Mouse (Mus musculus) ovary, postnatal 14 days (tissue): Measurements from ENCODE around the gene A430005L14Rik.
"Not testable (repeated sequence)": the region's sequence is repeated elsewhere in the genome, so short reads cannot be mapped to it uniquely, and the experiment has no call there.

Source experiments
- DNase-seq: peaks from one replicate; pipeline ENCODE4 v3.0.0; 2022; ENCODE audit warnings: low spot score

A430005L14Rik gene

DNA sequence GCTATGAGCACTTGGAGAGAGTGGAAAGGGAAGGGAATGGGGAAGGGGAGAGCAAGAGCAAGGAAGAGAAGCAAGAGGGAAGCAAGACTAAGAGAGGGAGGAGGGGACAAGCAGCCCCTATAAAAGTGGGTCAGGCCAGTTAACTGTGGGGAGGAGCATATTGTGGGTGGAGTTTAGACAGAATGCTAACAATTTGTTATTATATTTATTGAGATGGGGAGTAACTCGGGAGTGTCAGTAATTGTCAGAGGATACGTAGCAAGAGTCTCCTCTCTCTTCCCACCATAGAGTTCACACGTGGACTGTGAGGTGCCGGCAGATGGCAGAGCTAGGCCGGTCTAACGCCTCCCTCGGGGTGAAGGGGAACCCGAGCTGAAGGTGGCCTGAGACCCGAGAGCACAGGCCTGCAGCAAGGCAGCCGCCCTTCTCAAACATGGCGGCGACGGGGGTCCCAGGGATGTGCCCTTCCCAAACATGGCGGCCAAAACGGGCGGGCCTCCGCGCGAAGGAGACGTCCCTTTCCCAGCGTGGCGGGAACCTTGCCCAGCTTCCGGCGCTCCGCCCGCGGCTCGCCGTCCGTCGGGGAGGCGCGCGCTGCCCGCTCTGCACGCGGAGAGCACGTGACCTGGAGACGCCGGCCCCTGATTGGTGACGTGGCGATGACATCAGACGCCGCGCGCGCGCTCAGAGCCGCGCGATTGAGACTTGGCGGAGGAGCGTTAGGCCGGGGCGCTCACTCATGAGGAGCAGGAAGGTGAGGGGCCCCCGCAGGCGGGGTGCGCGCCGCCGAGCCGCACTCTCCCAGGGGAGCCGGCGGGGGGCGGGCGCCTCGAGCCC, at the start of gene A430005L14Rik:
A430005L14Rik (plus strand) TSS at position 669 of the 837 bp plus-strand sequence.
- DNase-seq, result peak; percentile 96

GRCm38 (mm10) chr4:153907573-153907972, 49.5 kb upstream of the A430005L14Rik start:
- peak; percentile 26 for DNase-seq

- no peak for DNase-seq
Observed at GRCm38 (mm10) chr4:153913635-153914034, 43.4 kb upstream of the A430005L14Rik start.

DNA sequence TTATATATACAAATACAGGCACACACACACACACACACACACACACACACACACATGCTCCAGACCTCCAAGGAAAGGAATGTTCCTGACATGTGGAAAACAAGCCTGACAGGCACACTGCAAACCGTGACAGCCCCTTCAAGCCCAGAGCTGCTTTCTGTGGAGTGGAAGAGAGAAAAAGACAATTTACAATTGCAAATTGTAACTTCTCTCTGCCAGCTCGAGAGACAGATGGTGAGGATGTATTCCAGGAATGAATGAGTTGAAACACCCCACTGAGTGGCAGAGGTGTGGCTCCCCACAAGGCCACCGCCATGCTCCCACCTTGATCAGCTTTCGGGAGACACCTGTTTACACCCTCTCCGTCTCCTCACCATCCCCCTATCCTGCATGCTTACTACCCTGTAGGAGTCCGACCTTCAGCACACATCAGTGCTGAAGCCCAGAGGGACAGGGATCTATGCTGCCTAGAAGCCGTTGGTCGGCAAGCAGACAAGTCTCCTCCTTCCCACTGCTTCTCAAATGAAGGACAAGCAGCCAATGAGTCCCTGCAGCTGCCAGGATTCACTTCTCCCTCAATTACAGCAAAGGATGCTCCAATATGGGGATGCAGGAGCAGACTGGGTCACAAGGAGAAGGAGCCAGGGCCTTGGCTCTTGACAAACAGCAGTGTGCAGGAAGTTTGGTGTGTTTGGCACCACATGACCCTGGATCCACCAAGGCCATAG, 39.1 kb upstream of the A430005L14Rik start:
- DNase-seq, result no peak

GRCm38 (mm10) chr4:153920517-153921233, 36.4 kb upstream of the A430005L14Rik start:
- no peak for DNase-seq

GRCm38 (mm10) chr4:153922090-153922489, 34.9 kb upstream of the A430005L14Rik start:
- DNase-seq, result not testable (repeated sequence)

- no peak for DNase-seq
Observed at GRCm38 (mm10) chr4:153928772-153929299, 28.2 kb upstream of the A430005L14Rik start.

DNA sequence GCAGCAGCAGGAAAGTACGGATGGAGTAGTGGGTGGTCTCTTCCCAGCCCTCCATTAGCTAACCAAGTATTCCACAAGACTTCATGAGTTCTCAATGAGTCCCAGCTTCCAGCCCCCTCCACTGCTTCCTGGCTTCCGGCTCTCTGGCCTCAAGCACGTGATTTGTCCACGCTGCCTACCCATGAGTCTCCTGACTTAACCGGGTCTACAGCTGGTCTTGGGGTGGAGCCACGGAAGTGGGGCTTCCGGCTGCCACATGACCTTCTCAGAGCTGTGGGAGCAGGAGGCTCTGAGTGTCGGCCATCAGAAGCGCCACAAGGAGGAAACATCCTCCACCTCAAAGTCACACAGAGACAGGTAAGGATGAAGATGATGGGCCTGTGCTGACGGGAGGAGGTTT, 27.6 kb upstream of the A430005L14Rik start:
- DNase-seq, result no peak

- DNase-seq, result no peak
Observed at GRCm38 (mm10) chr4:153929921-153930320, 27.1 kb upstream of the A430005L14Rik start.

- DNase-seq, result peak; percentile 10
Observed at GRCm38 (mm10) chr4:153943243-153943642, 13.8 kb upstream of the A430005L14Rik start.

- DNase-seq, result no peak
Observed at GRCm38 (mm10) chr4:153944261-153944660, 12.8 kb upstream of the A430005L14Rik start.

- DNase-seq, result no peak
Observed at GRCm38 (mm10) chr4:153945741-153946140, 11.3 kb upstream of the A430005L14Rik start.

DNA sequence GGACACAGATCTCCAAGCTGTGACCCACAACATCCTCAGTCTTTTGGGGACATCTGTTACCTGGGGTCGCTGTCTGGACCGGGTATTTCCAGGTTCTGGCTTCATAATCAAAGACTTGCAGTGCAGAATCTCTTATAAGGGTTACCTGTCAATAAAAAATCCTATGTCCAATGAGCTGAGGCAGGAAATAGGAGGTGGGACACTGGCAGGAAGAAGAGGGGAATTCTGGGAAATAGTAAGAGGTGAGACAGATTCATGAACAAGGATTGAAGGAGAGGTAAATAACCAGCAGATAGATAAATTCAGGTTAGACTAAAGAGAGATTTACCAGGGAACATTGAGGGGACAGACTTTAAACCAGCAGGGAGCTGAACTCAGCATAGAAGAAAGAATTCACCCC, 6.7 kb upstream of the A430005L14Rik start:
- no peak for DNase-seq

DNA sequence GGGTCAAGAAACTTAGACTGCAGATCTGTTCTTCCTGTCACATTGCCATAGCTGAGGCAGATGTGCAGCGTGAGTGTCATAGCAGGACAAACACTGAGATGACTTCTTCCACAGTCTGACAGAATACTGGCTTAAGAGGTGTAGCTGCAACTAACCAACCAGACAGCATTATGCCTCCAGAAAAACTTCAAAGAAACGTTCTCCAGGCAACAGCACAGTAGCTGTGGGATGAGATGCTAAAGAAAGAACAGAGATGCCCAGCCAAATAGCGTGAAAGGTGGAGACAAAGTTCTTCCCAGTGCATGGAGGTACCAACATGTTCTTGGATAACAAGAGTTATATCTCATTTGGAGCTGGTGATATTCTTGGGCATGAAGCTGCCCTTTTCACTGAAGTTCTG, 5.9 kb upstream of the A430005L14Rik start:
- no peak for DNase-seq

DNA sequence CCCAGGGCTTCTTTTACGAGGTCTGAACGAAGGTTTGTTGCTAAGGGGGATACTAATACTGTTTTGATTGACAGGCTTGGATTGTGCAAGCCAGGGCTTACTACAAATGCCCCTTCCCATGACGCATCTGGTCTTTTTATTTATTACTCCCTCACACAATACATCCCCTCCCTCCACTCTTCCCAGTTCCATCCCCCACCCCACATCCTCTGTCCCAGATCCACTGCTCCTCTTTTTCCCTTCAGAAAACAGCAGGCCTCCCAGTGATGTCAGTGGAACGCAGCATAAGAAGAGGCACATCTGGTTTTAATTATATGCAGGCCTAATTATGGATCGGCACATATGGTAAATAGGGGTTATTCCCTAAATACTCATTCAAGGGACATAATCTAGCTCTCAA, 5.3 kb upstream of the A430005L14Rik start:
- no peak for DNase-seq

DNA sequence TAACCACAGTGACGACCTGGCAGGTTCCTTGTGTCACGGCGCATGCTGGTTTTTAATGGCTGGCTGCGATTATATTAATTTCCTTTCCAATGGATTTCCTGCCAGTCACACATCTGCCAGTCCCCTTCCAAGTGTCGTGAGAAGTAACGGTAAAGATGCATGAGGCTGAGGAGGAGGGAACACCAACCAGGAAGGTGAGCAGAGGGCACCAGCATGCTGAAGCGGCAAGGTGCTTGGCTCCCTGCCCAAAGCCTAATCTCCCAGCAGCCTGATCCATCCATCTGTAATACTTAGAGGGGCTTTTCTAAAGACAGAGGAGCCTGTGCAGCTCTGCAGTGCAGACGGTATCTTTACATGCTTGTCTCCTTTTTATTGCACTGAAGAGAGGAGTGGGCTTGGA, 1.4 kb upstream of the A430005L14Rik start:
- DNase-seq, result no peak

DNA sequence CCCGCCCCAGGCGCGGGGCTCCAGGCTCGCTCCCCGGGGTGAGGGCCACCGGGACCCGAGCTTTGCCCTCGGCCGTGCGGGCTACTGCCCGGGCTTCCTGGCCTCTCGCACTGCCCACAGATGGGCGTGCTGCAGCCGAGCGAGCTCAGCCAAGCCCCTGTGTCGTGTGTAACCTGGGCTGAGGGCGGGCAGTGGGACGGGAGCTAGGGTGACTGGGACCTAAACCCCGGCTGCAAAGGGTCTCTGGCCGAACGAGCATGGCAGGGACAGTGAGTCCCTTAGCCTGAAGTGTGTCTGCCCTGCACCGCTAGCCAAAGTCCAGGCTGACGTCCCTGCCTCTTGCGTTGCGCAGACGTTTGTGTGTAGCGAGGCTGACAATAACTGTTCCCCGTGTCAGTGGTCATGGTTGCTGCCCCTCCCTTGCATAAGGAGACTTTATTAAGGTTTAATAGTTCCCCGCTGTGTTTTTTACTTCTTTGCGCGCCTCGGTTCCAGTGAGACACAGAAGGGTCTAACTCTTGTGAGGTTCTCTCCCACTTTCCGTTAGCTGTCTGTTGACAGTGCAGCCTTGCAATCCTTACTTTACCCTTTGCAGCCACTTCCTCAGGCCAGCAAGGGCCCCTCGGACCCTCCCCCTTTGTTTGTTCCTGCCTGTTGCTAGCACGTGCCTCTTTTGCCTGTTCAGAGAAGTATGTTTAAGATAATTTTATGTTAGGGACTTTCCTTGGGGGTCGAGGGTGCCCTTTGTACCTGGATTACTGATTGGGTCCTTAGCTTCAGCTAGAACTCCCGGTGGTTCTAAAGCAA, 610 bp downstream of the A430005L14Rik start:
- peak; percentile 25 for DNase-seq

DNA sequence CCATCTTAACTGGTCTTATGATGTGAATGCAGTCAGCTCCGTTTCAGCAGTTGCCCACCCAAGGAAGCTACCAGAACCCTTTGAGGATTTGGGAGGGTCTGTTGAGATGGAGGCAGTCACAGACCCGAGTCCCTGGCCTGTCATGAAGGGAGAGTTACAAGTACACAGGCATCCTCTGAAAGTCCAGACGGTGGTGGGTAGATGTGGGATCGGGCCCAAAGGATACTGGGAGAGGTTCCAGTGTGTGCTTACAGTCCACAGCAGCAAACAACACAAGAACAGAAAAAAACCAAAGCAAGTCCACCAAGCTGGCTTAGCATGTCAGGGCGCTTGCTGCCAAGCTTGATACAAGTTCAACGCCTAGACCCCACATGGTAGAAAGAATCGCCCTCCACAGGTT, 5.6 kb downstream of the A430005L14Rik start:
- no peak for DNase-seq

GRCm38 (mm10) chr4:153966651-153967050, 9.6 kb downstream of the A430005L14Rik start:
- no peak for DNase-seq

DNA sequence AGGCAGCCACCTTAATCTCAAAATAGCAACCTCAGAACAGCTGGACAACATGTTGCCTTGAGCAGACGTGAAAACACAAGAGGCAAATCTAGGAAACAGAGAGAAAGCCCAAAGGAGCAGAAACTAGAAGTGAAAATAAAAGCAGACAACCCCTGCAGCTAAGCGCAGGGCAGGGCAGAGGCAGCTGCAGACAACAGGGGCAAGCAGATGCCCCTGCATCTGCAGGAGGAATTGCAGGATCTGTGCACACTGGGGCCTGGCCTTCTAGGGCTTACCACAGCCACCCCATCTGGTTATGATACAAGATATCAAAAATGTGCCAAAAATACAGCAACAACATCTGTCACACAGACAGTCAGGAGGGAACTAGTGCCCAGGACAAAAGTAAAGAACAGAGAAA, 10.5 kb downstream of the A430005L14Rik start:
- no peak for DNase-seq

DNA sequence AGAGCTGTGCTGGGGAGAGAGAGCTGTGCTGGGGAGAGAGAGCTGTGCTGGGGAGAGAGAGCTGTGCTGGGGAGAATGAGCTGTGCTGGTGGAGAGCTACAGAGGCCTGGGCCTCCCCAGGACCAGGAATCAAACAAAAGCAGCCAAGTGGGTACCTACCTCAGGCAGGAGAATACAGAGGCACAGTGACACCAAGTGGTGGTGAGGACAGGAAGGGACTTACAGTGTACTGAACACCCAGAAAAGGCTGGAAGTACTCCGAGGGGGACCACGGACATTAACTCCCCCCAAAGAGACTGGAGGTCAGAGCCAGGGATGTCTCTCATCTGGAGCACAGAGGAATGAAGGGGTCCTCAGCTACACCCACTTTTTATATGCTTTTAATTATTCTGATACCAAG, 11.0 kb downstream of the A430005L14Rik start:
- DNase-seq, result no peak
